Mouse (Mus musculus) hindbrain, postnatal 0 days (tissue): ENCODE measurements at regions not wholly inside any gene's neighbourhood (a gene's known extent, or its start where the extent isn't known, plus 50 kb on each side); places are given as distances from the start of the nearest gene placed in this dataset.
A peak's percentile ranks its signal among the peaks of the same experiment; 100 is the strongest.

Source experiments
- ATAC-seq: fragments of 200-750 bp; cut with Nextera tagmentation; 2 replicates; pipeline ENCODE4 v1.8.0; 2017; ENCODE audit warnings: mild to moderate bottlenecking, moderate TSS enrichment, moderate library complexity
- DNase-seq: peaks from one replicate; pipeline ENCODE4 v3.0.0-alpha.2; 2015; ENCODE audit warnings: low spot score
- H3K27ac ChIP-seq: fragments of 300-500 bp; sonication (generic); 2 replicates; pipeline ENCODE4 v1.5.1; 2014; ENCODE audit warnings: mild to moderate bottlenecking
- H3K27me3 ChIP-seq: fragments of 300-500 bp; sonication (generic); 2 replicates; pipeline ENCODE4 v1.6.1; 2014; ENCODE audit warnings: low read length, mixed read lengths; ENCODE audit not compliant: insufficient read depth
- H3K36me3 ChIP-seq: fragments of 300-500 bp; sonication (generic); 2 replicates; pipeline ENCODE4 v1.6.1; 2014; ENCODE audit warnings: low read length, mixed read lengths; ENCODE audit not compliant: insufficient read depth
- H3K4me1 ChIP-seq: fragments of 300-500 bp; sonication (generic); 2 replicates; pipeline ENCODE4 v1.6.1; 2014; ENCODE audit warnings: antibody characterized with exemption, low read length, mixed read lengths; ENCODE audit not compliant: insufficient read depth
- H3K4me2 ChIP-seq: fragments of 300-500 bp; sonication (generic); 2 replicates; pipeline ENCODE4 v1.6.1; 2014; ENCODE audit warnings: low read depth, mild to moderate bottlenecking, low read length, moderate library complexity, mixed read lengths
- H3K4me3 ChIP-seq: fragments of 300-500 bp; sonication (generic); 2 replicates; pipeline ENCODE4 v1.5.1; 2014; ENCODE audit warnings: low read length
- H3K9ac ChIP-seq: fragments of 300-500 bp; sonication (generic); replicated peaks from 2 replicates; pipeline ENCODE4 v1.6.1; 2014; ENCODE audit warnings: mild to moderate bottlenecking, low read length, moderate library complexity, mixed read lengths
- H3K9me3 ChIP-seq: fragments of 300-500 bp; sonication (generic); 2 replicates; pipeline ENCODE4 v1.6.1; 2016; ENCODE audit warnings: low read length, mixed read lengths
- CTCF ChIP-seq: IDR thresholded peaks from 2 replicates; pipeline ENCODE4 v1.5.1; 2016; ENCODE audit warnings: antibody characterized with exemption, control low read depth, low read depth
- WGBS: fragments of 180-500 bp; shearing (Covaris S2); extraction: QIAGEN DNeasy Blood & Tissue Kit; methylation state at CpG from one replicate; pipeline ENCODE4 v1.1.7; 2014; 5-methylcytosine and 5-hydroxymethylcytosine counted together

DNA sequence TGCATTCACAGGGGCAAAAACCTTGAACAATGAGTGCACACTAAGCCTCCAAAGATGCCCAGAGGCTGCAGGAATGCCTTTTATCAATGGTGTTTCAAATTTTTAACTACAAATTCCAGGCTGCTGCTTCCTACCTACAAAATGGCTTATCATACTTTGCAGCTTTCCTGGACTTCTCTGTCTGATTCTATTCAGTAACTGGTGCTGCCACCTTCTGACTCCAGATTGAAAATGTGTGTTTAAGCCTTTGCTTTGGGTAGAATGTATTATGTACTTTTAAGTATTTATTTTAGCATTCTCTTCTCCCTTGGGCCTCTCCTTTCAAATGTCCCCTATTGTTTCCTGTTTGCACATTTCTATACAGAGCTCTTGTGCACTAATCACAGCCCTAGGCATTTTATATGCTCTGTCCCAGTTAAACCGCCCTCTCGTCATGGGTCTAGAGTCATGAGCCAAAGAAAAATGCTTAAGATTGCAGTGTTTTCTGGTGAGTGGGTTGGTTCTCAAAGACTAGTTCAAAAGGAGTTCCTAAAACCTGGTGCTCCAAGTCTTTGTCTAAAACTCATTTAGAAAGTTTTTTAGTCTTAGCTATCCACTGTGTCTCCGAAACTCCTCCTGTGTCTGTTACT, 472.3 kb upstream of the Dpp10 start:
- Histone ChIP-seq H3K36me3 (no peaks in the 10 kb centered on the region), H3K4me2 (no peak overlapping the region), H3K9ac (no peak overlapping the region), H3K27ac (no peak overlapping the region), H3K9me3 (no peaks in the 10 kb centered on the region), H3K4me1 (no peaks in the 10 kb centered on the region), H3K27me3 (no peaks in the 10 kb centered on the region), H3K4me3 (no peak overlapping the region)
- peak; percentile 57 for TF ChIP-seq CTCF
- ATAC-seq (no peak), DNase-seq (peak; percentile 74)
- WGBS, result 86% methylated on average over 3 of the region's 3 CpGs

GRCm38 (mm10) chr1:124510492-124510891, 465.1 kb upstream of the Dpp10 start:
- Histone ChIP-seq H3K36me3 (no peaks in the 10 kb centered on the region), H3K27ac (no peak overlapping the region), H3K4me1 (no peaks in the 10 kb centered on the region), H3K27me3 (no peaks in the 10 kb centered on the region), H3K4me3 (no peak overlapping the region), H3K9me3 (no peaks in the 10 kb centered on the region), H3K4me2 (no peak overlapping the region), H3K9ac (no peak overlapping the region)
- 91% methylated on average over 7 of the region's 7 CpGs for WGBS
- DNase-seq (no peak), ATAC-seq (no peak)
- TF ChIP-seq CTCF, result no peak

- no peak for ATAC-seq
- TF ChIP-seq CTCF, result no peak
Observed at GRCm38 (mm10) chr1:124488456-124488855, 443.1 kb upstream of the Dpp10 start.

DNA sequence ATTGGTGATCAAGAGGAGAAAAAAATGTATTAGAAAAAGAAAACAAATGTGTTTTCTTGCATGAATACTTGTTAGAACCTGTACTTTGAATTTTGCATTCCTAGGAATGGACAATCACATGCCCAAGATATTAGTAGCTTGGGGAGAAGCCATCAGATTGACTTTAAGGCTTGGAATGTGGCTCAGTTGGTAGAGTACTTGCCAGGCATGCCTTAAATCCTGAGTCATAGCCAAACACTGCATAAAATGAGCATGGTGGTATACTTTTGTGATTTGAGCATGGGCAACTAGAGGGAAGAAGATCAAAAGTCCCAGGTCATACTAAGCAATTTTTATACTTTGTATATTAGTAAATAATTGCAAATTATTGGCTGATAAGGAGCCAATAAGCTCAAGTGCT, 442.6 kb upstream of the Dpp10 start:
- no peaks in the 10 kb centered on the region for H3K4me1 ChIP-seq
- no peaks in the 10 kb centered on the region for H3K9me3 ChIP-seq
- no peak overlapping the region for H3K9ac ChIP-seq
- no peak overlapping the region for H3K4me2 ChIP-seq
- no peaks in the 10 kb centered on the region for H3K27me3 ChIP-seq
- H3K4me3 ChIP-seq, result no peak overlapping the region
- no peak overlapping the region for H3K27ac ChIP-seq
- TF ChIP-seq CTCF, result no peak
- ATAC-seq, result no peak
- DNase-seq, result no peak
- H3K36me3 ChIP-seq, result no peaks in the 10 kb centered on the region

More at GRCm38 (mm10) chr1:124488456-124488855, 443.1 kb upstream of the Dpp10 start:
- DNase-seq, result no peak
- no peak overlapping the region for H3K4me3 ChIP-seq
- no peak overlapping the region for H3K4me2 ChIP-seq
- no peaks in the 10 kb centered on the region for H3K4me1 ChIP-seq
- no peak overlapping the region for H3K27ac ChIP-seq
- H3K9ac ChIP-seq, result no peak overlapping the region
- H3K27me3 ChIP-seq, result no peaks in the 10 kb centered on the region
- H3K9me3 ChIP-seq, result no peaks in the 10 kb centered on the region
- H3K36me3 ChIP-seq, result no peaks in the 10 kb centered on the region

- ATAC-seq, result no peak
- no peak overlapping the region for H3K4me2 ChIP-seq
- H3K9me3 ChIP-seq, result no peaks in the 10 kb centered on the region
- 39% methylated on average over 1 of the region's 1 CpGs for WGBS
- H3K36me3 ChIP-seq, result no peaks in the 10 kb centered on the region
- no peaks in the 10 kb centered on the region for H3K27me3 ChIP-seq
- H3K27ac ChIP-seq, result no peak overlapping the region
- no peak overlapping the region for H3K4me3 ChIP-seq
- H3K4me1 ChIP-seq, result no peaks in the 10 kb centered on the region
- H3K9ac ChIP-seq, result no peak overlapping the region
- peak; percentile 34 for DNase-seq
- TF ChIP-seq CTCF, result peak; percentile 60
Observed at GRCm38 (mm10) chr1:124450128-124450527, 404.8 kb upstream of the Dpp10 start.

- no peak overlapping the region for H3K4me2 ChIP-seq
- H3K9ac ChIP-seq, result no peak overlapping the region
- H3K27me3 ChIP-seq, result no peaks in the 10 kb centered on the region
- no peak for TF ChIP-seq CTCF
- no peak overlapping the region for H3K27ac ChIP-seq
- no peak overlapping the region for H3K4me3 ChIP-seq
- no peaks in the 10 kb centered on the region for H3K4me1 ChIP-seq
- H3K36me3 ChIP-seq, result no peaks in the 10 kb centered on the region
- ATAC-seq, result no peak
- 84% methylated on average over 1 of the region's 1 CpGs for WGBS
- H3K9me3 ChIP-seq, result no peaks in the 10 kb centered on the region
- DNase-seq, result no peak
Observed at GRCm38 (mm10) chr1:124439526-124439925, 394.2 kb upstream of the Dpp10 start.

- H3K9ac ChIP-seq, result no peak overlapping the region
- no peak overlapping the region for H3K4me3 ChIP-seq
- no peaks in the 10 kb centered on the region for H3K27me3 ChIP-seq
- no peak overlapping the region for H3K4me2 ChIP-seq
- DNase-seq (no peak), ATAC-seq (no peak)
- H3K9me3 ChIP-seq, result peaks cover 3% of the 10 kb centered on the region; the same call in 1 of the 2 replicates
- TF ChIP-seq CTCF, result no peak
- H3K36me3 ChIP-seq, result no peaks in the 10 kb centered on the region
- H3K27ac ChIP-seq, result no peak overlapping the region
- H3K4me1 ChIP-seq, result no peaks in the 10 kb centered on the region
Observed at GRCm38 (mm10) chr1:124435850-124436249, 390.5 kb upstream of the Dpp10 start.
